Mouse (Mus musculus): Measurements from ENCODE around the gene Tmem53.
A peak's percentile ranks its signal among the peaks of the same experiment; 100 is the strongest.

Gene Tmem53

DNA sequence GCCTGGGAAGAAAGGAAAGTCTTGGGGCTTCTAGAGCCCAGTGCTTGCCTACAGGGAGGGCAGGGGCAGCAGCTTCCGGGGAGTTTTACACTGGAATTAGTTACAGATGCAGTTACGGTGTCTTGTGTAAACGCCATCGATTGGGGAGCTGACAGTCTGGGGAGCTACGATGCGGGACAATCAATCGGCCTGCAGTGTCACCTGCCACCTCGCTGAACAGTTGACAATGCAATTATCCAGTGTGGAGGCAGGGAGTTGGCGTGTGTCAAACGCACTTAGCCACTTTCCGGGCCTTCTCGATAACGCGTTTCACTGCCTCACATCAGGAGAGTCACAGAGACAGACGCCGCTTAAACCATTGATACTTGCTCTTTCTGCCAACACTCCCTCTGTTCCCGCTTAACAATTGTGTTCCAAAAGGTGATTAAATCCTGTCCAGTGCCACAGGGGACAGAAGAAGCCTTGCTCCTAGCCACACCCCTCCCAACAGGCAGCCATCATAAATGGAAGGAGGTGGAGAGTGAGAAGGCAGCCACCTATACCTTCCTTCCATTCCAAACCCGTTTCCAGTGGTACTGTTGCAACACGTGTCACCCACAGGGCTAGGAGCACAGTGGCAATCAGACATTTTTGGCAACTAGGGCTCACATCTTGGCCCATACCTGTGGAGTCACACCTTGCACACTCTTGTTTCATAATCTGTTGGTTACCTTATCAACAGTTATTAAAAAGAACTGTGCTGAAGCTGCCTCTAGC, 29.5 kb downstream of the Tmem53 start:
- no peak for DNase-seq (ENCODE audit: low spot score in 2 of 2)

DNA sequence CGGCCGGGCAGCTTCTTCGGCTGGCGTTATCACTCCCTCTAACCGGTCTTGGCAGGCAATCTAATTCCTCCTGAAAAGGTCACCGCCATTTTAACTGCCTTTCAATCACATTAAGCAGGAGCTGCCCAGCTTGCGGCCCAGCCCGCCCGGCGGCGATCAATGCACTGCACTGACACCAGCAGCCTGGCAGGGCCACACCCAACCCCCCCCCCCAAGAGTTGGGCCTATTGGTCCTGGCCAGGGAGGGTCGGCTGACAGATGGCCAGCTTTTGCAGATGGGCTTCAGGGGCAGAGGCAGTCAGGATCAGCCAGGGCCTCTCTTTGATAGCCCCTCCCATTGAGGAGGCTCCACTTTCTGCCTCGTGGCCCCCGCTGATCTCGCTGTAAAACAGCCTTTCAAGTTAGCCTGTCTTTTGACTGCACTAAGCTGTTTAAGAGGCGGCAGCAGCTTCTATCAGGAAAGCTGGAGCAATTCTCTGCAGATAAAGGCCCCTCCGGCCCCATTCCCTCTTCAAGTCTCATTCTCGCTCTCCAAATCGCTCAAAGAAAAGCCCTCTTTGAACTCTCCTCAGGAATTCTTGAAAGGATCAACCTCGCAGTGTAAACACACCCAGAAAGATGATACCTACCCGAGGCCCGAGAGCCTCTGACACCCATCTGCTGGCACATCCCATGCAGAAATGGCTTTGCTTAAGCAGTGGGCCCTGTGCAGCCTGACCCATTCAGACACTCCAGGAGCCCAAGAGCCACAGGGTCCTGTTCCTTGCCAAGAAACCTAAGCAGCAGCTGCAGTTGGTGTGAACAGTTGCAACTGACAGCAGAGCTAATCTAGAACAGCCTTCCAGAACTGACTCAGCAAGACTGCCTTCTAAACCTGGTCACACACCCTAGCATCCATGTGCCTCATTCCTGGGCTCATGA, 31.8 kb downstream of the Tmem53 start:
- no peak for DNase-seq (ENCODE audit: low spot score in 2 of 2)

DNA sequence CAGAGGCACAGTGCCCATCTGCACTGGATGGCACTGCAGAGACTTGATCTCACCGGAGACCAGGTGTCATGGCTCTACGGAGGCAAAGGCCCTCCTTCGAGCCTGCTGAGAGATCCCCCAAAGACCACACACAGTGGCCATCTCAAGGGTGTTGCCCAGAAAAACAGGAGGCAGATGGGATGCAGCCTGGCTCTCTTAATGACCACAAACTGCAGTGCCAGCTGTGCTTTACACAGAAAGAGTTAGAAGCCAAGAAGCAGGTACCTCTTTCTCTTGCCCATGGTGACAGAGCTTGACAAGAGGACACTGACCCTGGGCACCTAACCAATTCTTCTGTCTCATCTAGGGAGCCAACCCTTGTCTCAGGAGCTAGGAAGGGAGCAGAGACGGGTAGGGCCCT, 32.6 kb downstream of the Tmem53 start:
- DNase-seq (ENCODE audit: low spot score in 2 of 2) = no peak

DNA sequence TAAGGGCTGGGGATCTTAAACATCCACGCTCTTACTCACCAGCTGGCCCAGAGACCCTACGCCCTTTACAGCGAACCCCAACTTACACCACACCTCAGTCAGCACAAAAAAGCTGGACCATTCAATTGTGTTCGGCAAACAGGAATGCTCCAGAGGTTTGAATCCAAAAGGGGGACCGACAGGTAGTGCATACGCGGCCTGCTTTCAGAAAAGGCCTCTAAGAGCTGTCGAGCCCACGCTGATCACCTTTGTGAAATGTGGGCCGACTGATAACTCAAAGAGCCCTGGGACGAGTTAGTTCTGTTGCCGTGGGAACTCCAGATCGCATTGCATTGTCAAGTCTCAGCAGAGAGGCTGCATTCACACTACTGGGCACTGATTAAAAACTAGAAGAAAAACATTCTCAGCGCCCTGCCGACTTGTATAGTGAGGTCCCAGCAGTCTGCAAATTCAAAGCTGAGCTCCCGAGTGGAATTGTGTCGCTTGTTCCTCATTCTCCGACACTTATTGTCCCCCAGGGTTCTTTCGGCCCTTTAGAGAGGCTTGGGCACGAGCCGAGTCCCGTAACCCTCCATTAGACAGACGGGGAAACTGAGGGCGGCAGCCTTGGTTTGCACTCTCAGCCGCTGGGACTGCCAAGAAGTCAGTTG, 36.7 kb downstream of the Tmem53 start:
- DNase-seq (ENCODE audit: low spot score in 2 of 2) = no peak

DNA sequence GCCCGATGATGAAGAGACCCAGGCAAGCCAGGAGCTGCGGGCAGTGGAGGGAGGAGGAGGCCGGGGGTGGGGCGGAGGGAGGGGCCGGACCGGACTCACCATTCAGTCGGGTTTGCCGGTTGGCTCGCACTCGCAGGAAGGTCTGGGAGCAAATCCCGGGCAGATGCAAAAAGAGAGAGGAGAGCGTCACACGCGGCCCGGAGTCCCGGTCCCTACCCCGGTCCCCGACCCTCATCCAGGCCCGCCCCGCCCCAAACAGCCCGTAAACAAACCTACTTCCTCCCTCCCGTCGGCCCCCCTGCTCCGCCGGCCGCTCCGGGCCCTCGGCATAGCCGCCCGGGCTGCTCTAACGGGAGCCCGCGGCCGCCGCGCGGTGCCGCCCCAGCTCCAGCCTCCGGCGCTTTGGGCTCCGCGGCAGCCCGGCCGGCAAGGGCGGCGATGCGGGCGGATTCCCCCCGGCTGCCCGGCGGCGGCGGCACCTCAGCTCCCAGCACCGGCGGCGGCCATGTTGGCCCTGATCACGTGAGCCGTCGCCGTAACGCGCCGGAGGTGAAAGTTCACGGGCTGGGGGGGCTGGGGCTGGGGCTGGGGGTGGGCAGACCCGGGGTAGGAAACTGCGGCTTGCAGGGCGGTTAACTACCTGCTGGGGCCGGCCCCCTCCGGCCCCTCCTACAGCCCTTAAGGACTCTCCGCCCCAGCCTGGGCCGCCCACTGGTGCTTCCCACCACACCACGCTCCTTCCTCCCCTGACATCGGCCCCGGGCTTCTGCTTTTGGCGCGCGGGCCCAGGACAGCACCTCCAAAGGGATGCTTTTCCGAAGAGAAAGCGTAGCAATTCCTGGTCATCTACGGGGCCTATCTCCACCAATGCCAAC, 37.4 kb downstream of the Tmem53 start:
- DNase-seq (ENCODE audit: low spot score in 2 of 2) = peak; percentile 64 to 73

DNA sequence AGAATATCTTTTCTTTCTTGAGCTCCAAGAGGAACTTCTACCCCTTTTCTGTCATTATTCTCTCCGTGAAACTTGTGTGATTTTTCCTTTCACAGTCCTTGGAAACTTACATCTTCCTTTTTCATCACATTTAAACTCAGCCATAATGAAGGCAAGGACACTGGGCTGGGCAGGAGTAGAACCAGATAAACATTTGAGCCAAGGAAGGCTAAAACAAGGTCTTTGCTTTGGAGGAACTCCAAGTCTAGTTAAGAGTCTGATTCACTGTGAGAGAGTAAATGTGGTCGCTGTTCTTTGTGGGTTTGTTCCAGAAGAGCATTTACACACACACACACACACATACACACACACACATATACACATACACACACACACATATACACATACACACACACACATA, 39.9 kb downstream of the Tmem53 start:
- DNase-seq (ENCODE audit: low spot score in 2 of 2) = no peak

DNA sequence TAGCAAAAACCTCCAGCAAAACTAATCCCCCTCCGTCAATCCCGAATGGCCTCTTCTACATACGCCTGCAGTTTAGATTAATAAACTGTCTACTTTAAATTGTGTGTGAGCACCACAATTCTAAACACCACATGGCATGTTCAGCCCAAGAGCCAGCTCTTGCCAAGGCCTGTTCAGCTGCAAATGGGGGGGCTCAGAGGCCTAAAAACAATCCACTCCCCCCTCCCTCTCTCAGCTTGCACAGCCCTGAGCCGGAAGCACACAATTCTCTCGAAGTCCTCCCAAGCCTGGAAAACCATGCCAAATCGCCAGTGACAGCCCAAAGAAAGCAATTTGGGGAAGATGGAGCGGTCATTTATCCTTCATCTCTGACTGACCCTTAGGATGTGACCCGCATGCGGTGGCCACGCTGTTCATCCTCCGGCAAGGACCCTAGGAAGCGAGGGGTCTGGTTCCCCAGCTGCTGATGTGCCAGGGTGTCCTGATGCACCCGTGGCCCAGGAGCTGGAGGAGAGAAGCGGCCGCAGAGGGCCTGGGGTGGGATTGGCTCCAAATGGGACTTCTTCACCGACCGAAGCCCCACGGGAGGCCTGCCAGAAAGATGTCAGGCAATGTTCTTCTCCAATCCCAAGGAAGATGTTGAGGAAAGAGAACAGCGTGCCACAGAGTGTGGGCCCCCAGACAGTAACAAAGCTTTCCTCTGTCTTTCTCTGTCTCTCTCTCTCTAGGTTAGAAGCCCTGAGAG, 45.3 kb downstream of the Tmem53 start:
- no peak for DNase-seq (ENCODE audit: low spot score in 2 of 2)

DNA sequence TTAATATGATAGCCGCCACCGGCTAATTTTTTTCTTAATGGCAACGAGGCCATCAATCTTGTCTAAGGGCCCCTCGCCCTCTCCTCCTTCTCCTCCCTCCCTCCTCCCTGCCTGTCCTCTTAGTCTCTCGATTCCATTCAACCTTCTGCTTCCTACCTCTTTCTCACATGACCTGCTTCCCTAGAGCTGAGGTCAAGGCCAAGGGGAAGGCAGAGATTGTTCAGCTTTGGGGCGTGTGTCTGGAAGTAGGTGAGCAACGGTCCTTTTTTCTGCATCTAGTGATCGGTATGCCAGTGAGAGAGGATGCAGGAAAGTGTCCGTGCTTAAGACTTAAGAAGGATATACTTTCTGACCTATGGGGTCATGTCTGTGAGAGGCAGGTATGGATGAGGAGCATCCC, 46.1 kb downstream of the Tmem53 start:
- DNase-seq (ENCODE audit: low spot score in 2 of 2) = no peak

DNA sequence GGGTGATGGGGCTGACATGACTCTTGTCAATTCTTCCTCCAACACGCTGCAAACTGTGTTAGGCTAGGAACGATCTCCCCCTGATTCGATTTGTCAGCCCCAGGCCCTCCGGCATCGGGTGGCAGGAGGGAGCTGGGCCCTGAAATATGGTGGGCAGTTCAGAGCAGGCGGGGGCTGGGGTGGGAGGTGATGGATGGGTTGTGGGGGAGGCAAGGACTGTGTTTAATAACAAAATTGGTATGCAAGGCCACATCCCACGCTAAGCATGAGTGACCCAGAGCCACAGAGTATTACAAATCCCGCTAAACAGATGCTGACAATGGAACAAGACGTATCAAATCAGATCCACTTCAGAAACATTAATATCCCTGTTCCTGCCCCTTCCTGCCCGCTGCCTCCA, 48.2 kb downstream of the Tmem53 start:
- no peak for DNase-seq (ENCODE audit: low spot score in 2 of 2)

DNA sequence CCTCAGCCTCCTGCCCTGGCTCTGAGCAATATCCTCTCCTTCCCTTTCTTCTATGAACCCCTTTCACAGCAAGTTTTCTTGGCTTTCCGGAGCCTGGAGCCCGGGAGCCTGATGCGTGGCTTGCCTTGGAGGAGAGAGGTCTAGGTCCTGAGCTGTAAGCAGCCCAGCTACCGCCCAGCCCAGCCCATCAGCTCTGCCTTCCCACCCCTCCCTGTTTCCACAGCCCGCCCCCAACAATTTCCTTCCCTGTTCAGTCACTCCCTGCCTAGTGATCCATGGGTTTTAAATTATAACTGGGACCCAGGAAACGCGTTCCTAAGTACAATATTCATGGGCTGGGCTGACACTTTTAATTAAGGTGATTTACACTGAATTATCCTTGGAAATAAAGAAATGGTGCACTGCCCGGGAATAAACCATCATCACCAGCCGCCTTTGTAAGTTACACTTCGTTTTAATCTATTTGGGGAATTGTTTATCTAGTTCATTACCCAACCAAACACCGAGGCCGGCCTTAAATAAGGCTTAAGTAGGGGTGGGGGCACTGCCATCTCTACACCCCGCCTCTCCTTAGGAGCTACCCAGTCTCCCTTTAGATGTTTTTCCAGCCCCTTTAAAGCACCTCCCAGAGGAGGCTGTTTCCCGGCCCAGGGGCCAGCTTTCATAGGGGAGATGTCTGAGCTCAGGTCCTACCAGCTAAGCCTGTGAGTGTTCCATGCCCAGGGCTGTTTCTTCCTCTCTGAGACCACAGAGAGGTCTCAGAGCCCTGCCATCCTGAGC, 50.5 kb downstream of the Tmem53 start:
- no peak for DNase-seq (ENCODE audit: low spot score in 2 of 2)

DNA sequence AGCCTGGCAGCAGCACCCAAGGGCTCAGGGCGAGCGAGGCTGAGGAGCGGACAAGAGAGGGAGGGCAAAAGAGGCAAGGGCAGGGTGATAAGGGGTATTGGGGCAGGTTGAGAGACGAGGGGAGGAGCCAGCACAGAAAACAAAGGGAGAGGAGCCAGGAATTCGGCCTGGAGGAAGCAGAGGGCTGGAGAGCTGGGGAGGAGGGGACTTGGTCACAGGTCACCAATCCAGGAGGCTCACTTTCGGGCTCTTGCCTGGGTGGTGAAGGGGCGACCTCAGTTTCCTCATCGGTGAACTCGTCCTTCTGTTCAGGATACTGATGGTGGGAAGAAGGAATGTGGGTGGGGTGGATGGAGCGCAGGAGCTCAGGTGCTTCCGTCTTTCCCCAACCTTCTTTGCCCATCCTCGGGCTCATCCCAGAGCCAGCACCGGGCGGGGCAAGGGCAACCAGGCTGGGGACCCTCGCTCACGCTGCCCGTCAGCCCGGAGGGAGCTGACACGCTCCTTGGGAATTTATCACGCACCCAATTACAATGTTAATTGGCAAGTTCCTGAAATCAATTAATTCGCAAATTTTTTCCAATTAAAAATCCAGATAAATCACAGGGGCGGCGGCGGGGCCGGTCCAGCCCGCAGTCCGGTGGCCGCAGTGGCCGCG, 52.0 kb downstream of the Tmem53 start:
- DNase-seq (ENCODE audit: low spot score in 2 of 2) = no peak

DNA sequence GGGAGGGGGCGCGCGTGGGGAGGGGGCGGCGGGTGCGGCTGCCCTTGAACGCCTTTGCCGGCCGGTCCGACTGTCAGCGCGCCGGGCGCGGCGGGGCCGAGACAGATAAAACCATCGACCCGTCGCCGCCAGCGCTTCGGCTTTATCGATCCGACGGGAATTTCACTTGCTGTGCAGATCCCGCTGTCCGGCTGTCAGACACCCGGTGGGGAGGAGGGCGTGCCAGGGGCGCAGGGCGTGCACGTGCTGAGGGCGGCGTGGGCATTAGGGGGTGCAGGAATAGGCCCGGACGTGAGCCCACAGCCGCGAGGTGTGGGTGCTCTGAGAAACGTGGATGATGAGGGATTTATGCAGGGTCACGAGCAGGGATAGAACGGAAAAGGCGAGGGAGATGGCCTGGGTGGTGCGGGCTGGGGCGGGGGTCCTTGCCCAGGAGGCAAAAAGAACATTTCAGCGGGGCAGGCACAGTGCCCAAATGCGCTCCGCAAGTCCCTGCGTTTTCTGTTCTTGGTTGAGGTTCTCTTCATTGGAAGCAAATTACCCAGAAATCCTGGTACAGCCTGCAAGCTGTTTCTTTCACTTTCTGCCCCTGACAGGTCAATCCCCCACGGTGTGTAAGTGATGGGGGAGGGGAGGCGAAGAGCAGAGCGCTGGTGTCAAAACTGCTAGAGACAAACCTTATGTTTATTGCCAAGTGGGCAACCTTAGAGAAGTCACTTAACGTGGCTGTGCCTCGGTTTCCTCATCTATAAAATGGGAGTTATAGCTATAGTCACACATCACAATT, 52.7 kb downstream of the Tmem53 start:
- no peak for DNase-seq (ENCODE audit: low spot score in 2 of 2)

DNA sequence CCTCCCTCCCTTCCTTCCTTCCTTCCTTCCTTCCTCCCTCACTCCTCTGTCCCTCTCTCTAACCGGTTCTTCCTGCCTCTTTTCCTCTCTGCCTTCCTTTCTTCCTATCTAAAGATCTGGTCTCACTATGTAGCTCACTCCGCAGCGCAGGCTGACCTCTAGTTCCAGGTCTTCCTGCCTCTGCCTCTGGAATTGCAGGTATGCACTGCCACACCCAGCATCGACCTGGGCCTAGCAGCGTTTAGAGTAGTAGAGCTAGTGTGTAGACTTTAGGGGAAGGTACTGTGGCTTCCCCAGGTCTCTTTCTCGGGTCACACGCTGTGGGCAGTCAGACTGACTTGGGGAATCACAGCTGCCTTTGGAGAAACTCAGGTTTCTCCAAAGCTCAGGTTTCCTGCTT, 53.7 kb downstream of the Tmem53 start:
- DNase-seq (ENCODE audit: low spot score in 2 of 2) = no peak

DNA sequence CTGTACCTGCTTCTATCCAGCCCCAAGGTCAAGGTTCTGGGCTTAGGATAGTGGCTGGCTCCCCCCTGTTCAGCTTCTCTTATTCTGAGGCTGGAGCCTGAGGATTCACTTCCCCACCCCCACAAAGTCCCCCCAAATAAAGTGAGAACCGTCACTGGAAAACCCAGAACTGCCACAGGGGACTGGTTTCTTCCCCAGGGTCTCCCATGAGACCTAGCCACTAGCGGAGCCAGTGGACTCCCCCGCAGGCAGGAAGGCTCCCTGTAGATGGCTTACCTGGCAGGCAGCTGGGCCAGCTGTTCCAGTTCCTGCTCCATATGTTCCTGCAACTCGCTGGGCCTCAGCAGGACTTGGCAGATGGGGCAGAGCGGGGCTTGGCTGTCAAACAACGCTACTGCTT, 55.5 kb downstream of the Tmem53 start:
- DNase-seq (ENCODE audit: low spot score in 2 of 2) = no peak

DNA sequence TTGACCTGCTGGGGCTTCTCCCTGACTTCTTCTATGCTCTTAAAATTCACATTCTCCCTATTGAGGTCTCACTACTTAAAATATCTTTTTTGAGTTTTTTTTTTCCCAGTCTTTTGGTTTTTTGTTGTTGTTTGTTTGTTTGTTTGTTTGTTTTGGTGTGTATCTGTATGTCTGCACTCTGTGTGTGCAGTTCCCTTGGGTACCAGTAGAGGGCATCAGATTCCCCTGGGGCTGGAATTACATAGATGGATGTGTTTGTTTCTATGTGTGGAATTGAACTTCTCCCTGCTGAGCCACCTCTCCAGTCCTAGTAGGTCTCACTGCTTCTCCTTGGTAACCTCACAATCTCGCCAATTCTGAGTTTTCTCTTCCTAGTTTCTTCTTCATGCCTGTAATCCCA, 57.7 kb downstream of the Tmem53 start:
- DNase-seq (ENCODE audit: low spot score in 2 of 2) = no peak

DNA sequence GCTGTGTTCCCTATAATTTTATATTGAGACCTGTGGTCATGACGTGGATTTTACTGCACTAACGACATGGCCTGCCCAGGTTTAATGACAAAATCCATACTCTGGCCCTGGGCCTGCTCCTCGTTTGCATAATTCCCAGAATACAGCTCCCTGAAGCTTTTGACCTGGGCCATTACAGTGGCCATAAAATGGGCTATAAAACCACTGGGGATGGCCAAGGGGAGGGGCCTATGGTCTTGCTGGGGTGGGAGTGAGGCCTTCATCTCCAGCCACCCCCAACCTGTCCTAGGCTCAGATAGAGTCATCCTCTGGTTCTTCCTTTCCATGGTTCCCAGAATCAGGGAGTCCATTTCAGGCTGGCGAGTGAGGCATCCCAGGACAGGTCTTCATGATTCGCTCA, 60.1 kb downstream of the Tmem53 start:
- DNase-seq (ENCODE audit: low spot score in 2 of 2) = no peak

DNA sequence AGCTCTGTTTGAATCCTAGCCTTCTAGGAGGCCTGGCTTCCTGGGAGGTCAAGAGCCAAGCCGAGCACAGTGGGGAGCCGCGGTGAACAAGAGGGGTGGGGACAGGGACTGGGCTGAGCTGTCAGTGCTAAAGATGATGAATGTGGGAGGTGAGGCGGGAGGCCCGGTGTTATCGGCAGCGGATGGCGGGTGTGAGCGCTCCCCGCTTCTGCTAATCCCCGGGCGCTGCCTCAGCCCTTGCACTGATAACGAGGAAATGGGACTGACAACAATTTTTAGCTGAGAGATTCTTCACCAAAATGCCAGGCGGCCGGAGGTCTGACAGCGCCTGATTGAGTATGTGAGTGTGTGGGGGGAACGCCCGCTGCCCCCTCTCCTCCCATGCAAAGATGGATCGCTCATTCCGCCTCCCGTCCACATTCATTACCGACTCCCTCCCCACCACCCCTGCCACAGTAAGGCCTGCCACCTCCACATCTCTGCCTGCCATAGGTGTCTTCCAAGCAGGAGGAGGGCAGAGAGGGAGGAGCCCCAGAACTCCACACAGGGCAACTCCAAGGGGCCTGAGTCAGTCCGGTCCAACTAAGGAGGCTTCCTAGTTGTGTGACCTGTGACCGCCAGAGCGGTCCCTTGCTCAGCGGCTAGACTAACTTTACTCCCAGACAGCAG, 60.8 kb downstream of the Tmem53 start:
- no peak for DNase-seq (ENCODE audit: low spot score in 2 of 2)

DNA sequence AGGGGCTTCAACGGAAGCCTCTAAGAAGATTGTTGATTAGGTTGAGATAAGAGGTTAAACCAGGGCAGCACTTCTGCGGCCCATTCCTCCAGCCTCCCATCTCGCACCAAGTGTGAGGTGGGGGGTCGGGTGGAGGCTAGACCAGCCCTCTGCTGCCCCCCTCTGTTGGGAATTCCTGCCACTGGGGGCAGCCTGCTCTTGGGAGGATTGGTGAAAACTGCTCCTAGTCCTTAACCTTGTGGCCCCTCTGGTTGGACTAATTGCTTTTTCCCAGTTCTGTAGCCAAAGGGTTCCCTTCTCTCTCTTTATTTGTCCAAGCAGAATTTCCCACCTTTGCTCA, 61.3 kb downstream of the Tmem53 start:
- no peak for DNase-seq (ENCODE audit: low spot score in 2 of 2)
